Mouse (Mus musculus) MEL (cell line): ENCODE data around the gene Spred1. TPM values are rescaled to one million over a fixed set of nuclear protein-coding genes. Genes with fewer than 3 reads are reported as not detected.

Experiments used
- DNase-seq: peaks from one replicate; pipeline ENCODE4 v3.0.0; 2011; ENCODE audit warnings: low read depth, low spot score
- H3K27ac ChIP-seq: 2 replicates; pipeline ENCODE4 v1.5.1; 2012; ENCODE audit warnings: low read depth, mild to moderate bottlenecking, control low read depth, low read length, moderate library complexity; ENCODE audit not compliant: control insufficient read depth
- H3K27me3 ChIP-seq, 2 experiments: fragments of 150-350 bp in 1 of 2; sonication (generic) in 1 of 2; 2 replicates each; pipeline ENCODE4 v1.6.1; 2012; ENCODE audit warnings: low read length in 2 of 2, mild to moderate bottlenecking in 2 of 2, improper control_type of control experiment in 1 of 2, moderate library complexity in 1 of 2; ENCODE audit not compliant: insufficient read depth in 2 of 2, control insufficient read depth in 1 of 2
- H3K36me3 ChIP-seq, 2 experiments: 2 replicates each; pipeline ENCODE4 v1.6.1; 2012 to 2014; ENCODE audit warnings: low read length in 2 of 2, improper control_type of control experiment in 1 of 2, inconsistent platforms in 1 of 2, mild to moderate bottlenecking in 1 of 2; ENCODE audit not compliant: insufficient read depth in 2 of 2, control insufficient read depth in 1 of 2
- H3K4me1 ChIP-seq, 2 experiments: fragments of 150-350 bp in 1 of 2; sonication (generic) in 1 of 2; 2 replicates each; pipeline ENCODE4 v1.6.1; 2012; ENCODE audit warnings: low read length in 2 of 2, improper control_type of control experiment in 1 of 2, mild to moderate bottlenecking in 1 of 2; ENCODE audit not compliant: insufficient read depth in 2 of 2, control insufficient read depth in 1 of 2
- H3K4me3 ChIP-seq, 2 experiments: fragments of 150-350 bp in 1 of 2; sonication (generic) in 1 of 2; 2 replicates each; pipeline ENCODE4 v1.5.1; 2012; ENCODE audit warnings: low read depth in 2 of 2, low read length in 2 of 2, mild to moderate bottlenecking in 2 of 2, moderate library complexity in 2 of 2, control low read depth in 1 of 2, improper control_type of control experiment in 1 of 2; ENCODE audit not compliant: control insufficient read depth in 1 of 2, insufficient read depth in 1 of 2
- H3K79me2 ChIP-seq: 2 replicates; pipeline ENCODE4 v1.6.1; 2012; ENCODE audit warnings: mild to moderate bottlenecking, low read length, moderate library complexity; ENCODE audit not compliant: control insufficient read depth, poor library complexity, insufficient read depth
- H3K9ac ChIP-seq: 2 replicates; pipeline ENCODE4 v1.6.1; 2012; ENCODE audit warnings: low read depth, mild to moderate bottlenecking, control low read depth, low read length, moderate library complexity; ENCODE audit not compliant: control insufficient read depth, poor library complexity, severe bottlenecking
- H3K9me3 ChIP-seq: fragments of 150-350 bp; sonication (generic); replicated peaks from 2 replicates; pipeline ENCODE4 v1.6.1; 2012; ENCODE audit warnings: mild to moderate bottlenecking, low read length, improper control_type of control experiment, moderate library complexity; ENCODE audit not compliant: insufficient read depth
- BHLHE40 ChIP-seq: IDR thresholded peaks from 2 replicates; pipeline ENCODE4 v1.6.1; 2012; ENCODE audit warnings: low read depth, mild to moderate bottlenecking, inconsistent platforms, low read length, improper control_type of control experiment, borderline replicate concordance
- CHD1 ChIP-seq: IDR thresholded peaks from 2 replicates; pipeline ENCODE4 v1.6.1; 2012; ENCODE audit warnings: low read depth, mild to moderate bottlenecking, inconsistent platforms, low read length, improper control_type of control experiment
- CHD2 ChIP-seq: IDR thresholded peaks from 2 replicates; pipeline ENCODE4 v1.6.1; 2011; ENCODE audit warnings: low read length, improper control_type of control experiment
- CTCF ChIP-seq, 3 experiments: IDR thresholded peaks in 2 of 3; conservative IDR thresholded peaks in 1 of 3; 2 replicates each; pipeline ENCODE4 v1.5.1; 2011 to 2012; ENCODE audit warnings: low read length in 3 of 3, low read depth in 2 of 3, mild to moderate bottlenecking in 2 of 3, improper control_type of control experiment in 1 of 3, inconsistent platforms in 1 of 3, mixed read lengths in 1 of 3, moderate library complexity in 1 of 3; ENCODE audit not compliant: control insufficient read depth in 1 of 3, insufficient read depth in 1 of 3, poor library complexity in 1 of 3, severe bottlenecking in 1 of 3
- E2F4 ChIP-seq: IDR thresholded peaks from 2 replicates; pipeline ENCODE4 v1.6.1; 2011; ENCODE audit warnings: low read depth, low read length, improper control_type of control experiment, borderline replicate concordance
- ELF1 ChIP-seq: IDR thresholded peaks from 2 replicates; pipeline ENCODE4 v1.6.1; 2014; ENCODE audit warnings: low read depth, mild to moderate bottlenecking, inconsistent platforms, low read length, improper control_type of control experiment, moderate library complexity
- EP300 ChIP-seq, 2 experiments: IDR thresholded peaks; 2 replicates each; pipeline ENCODE4 v1.6.1; 2011; ENCODE audit warnings: improper control_type of control experiment in 2 of 2, low read length in 2 of 2, low read depth in 1 of 2, mild to moderate bottlenecking in 1 of 2
- GABPA ChIP-seq: IDR thresholded peaks from 2 replicates; pipeline ENCODE4 v1.6.1; 2012; ENCODE audit warnings: low read depth, mild to moderate bottlenecking, inconsistent platforms, low read length, improper control_type of control experiment, moderate library complexity
- HCFC1 ChIP-seq: IDR thresholded peaks from 2 replicates; pipeline ENCODE4 v1.6.1; 2012; ENCODE audit warnings: low read depth, mild to moderate bottlenecking, inconsistent platforms, low read length, improper control_type of control experiment, moderate library complexity
- MAFK ChIP-seq: IDR thresholded peaks from 2 replicates; pipeline ENCODE4 v1.6.1; 2011; ENCODE audit warnings: low read depth, mild to moderate bottlenecking, low read length, improper control_type of control experiment, borderline replicate concordance
- MAX ChIP-seq: IDR thresholded peaks from 2 replicates; pipeline ENCODE4 v1.6.1; 2011; ENCODE audit warnings: low read length, improper control_type of control experiment
- MAZ ChIP-seq: IDR thresholded peaks from 2 replicates; pipeline ENCODE4 v1.6.1; 2012; ENCODE audit warnings: low read depth, mild to moderate bottlenecking, inconsistent platforms, low read length, improper control_type of control experiment
- MEF2A ChIP-seq: IDR thresholded peaks from 2 replicates; pipeline ENCODE4 v1.6.1; 2014; ENCODE audit warnings: low read depth, mild to moderate bottlenecking, inconsistent platforms, low read length, improper control_type of control experiment; ENCODE audit not compliant: poor library complexity, insufficient replicate concordance, severe bottlenecking; ENCODE audit errors: extremely low read depth
- MXI1 ChIP-seq: IDR thresholded peaks from 2 replicates; pipeline ENCODE4 v1.6.1; 2011; ENCODE audit warnings: mild to moderate bottlenecking, low read depth, low read length, improper control_type of control experiment
- MYB ChIP-seq: IDR thresholded peaks from 2 replicates; pipeline ENCODE4 v1.6.1; 2011; ENCODE audit warnings: mild to moderate bottlenecking, low read depth, low read length, improper control_type of control experiment
- MYC ChIP-seq: IDR thresholded peaks from 2 replicates; pipeline ENCODE4 v1.6.1; 2011; ENCODE audit warnings: low read depth, mild to moderate bottlenecking, low read length, improper control_type of control experiment, moderate library complexity
- NRF1 ChIP-seq: IDR thresholded peaks from 2 replicates; pipeline ENCODE4 v1.6.1; 2014; ENCODE audit warnings: low read depth, mild to moderate bottlenecking, inconsistent platforms, low read length, improper control_type of control experiment, moderate library complexity; ENCODE audit not compliant: poor library complexity, insufficient read depth, severe bottlenecking
- SMC3 ChIP-seq: IDR thresholded peaks from 2 replicates; pipeline ENCODE4 v1.6.1; 2011; ENCODE audit warnings: low read depth, low read length, improper control_type of control experiment
- TAL1 ChIP-seq: IDR thresholded peaks from 2 replicates; pipeline ENCODE4 v1.6.1; 2012; ENCODE audit warnings: mild to moderate bottlenecking, inconsistent platforms, low read length, moderate library complexity, mixed read lengths
- TBP ChIP-seq: IDR thresholded peaks from 2 replicates; pipeline ENCODE4 v1.8.0; 2011; ENCODE audit warnings: low read depth, low read length, improper control_type of control experiment
- TCF12 ChIP-seq: IDR thresholded peaks from 2 replicates; pipeline ENCODE4 v1.6.1; 2014; ENCODE audit warnings: low read depth, mild to moderate bottlenecking, inconsistent platforms, low read length, improper control_type of control experiment, moderate library complexity
- UBTF ChIP-seq: IDR thresholded peaks from 2 replicates; pipeline ENCODE4 v1.6.1; 2012; ENCODE audit warnings: low read depth, mild to moderate bottlenecking, inconsistent platforms, low read length, improper control_type of control experiment, moderate library complexity, borderline replicate concordance; ENCODE audit not compliant: insufficient read depth
- USF1 ChIP-seq: IDR thresholded peaks from 2 replicates; pipeline ENCODE4 v1.6.1; 2014; ENCODE audit warnings: low read depth, mild to moderate bottlenecking, inconsistent platforms, low read length, improper control_type of control experiment, moderate library complexity
- USF2 ChIP-seq, 2 experiments: IDR thresholded peaks; 2 replicates each; pipeline ENCODE4 v1.6.1; 2011 to 2012; ENCODE audit warnings: improper control_type of control experiment in 2 of 2, low read length in 2 of 2, borderline replicate concordance in 1 of 2, inconsistent platforms in 1 of 2, low read depth in 1 of 2, mild to moderate bottlenecking in 1 of 2; ENCODE audit not compliant: insufficient read depth in 1 of 2
- ZC3H11A ChIP-seq: IDR thresholded peaks from 2 replicates; pipeline ENCODE4 v1.6.1; 2012; ENCODE audit warnings: low read depth, mild to moderate bottlenecking, inconsistent platforms, low read length, improper control_type of control experiment
- ZKSCAN1 ChIP-seq: IDR thresholded peaks from 2 replicates; pipeline ENCODE4 v1.6.1; 2012; ENCODE audit warnings: low read depth, mild to moderate bottlenecking, inconsistent platforms, low read length, improper control_type of control experiment, moderate library complexity
- ZMIZ1 ChIP-seq: IDR thresholded peaks from 2 replicates; pipeline ENCODE4 v1.6.1; 2012; ENCODE audit warnings: low read depth, mild to moderate bottlenecking, inconsistent platforms, low read length, improper control_type of control experiment, moderate library complexity
- polyA plus RNA-seq, 2 experiments: library from polyadenylated mRNA; stranded (reverse) in 1 of 2; unstranded in 1 of 2; fragments of >175 nt in 1 of 2; fragments of >200 nt in 1 of 2; gene quantifications; 2 replicates each; pipeline versions ENCODE4 v1.2.1 to v1.2.4; 2012; ENCODE audit warnings: low replicate concordance in 2 of 2, low read depth in 1 of 2; ENCODE audit not compliant: insufficient read length in 2 of 2, insufficient read depth in 1 of 2, missing spikeins in 1 of 2
- total RNA-seq: library from RNA; depleted of rRNA; stranded (reverse); fragments of 300-350 nt; gene quantifications from 2 replicates; pipeline ENCODE4 v1.2.3, GENCODE M21; 2012

Gene Spred1
- total and polyA plus RNA-seq, 3 experiments = 14.3 to 19.9 TPM; not detected in 1

GRCm38 (mm10) chr2:117086766-117087457 is 34.3 kb upstream of the Spred1 start:
- no peaks in the 10 kb centered on the region for H3K9me3 ChIP-seq

GRCm38 (mm10) chr2:117087458-117087820 is 33.7 kb upstream of the Spred1 start:
- Histone ChIP-seq H3K4me1 (peaks cover 1 to 3% of the 10 kb centered on the region in 2 experiments; a peak in 3 of 4 replicates), H3K36me3 (peaks cover 0 to 3% of the 10 kb centered on the region in 2 experiments; a peak in 2 of 4 replicates), H3K4me3 (no peak overlapping the region), H3K79me2 (no peaks in the 10 kb centered on the region), H3K9ac (no peak overlapping the region), H3K9me3 (no peaks in the 10 kb centered on the region), H3K27ac (no peak overlapping the region), H3K27me3 (no peaks in the 10 kb centered on the region; a peak in 1 of 4 replicates)
- DNase-seq = peak; percentile 13
- TF ChIP-seq GABPA (no peak), ZMIZ1 (no peak), ZKSCAN1 (no peak), HCFC1 (no peak), UBTF (no peak), CHD1 (no peak), SMC3 (no peak), EP300 (IDR thresholded peaks at IDR 0.05; ENCODE audit: low read depth in 1 of 2, low read length in 2 of 2) (no peak), MEF2A (no peak), CHD2 (no peak), NRF1 (no peak), TBP (no peak)

More at GRCm38 (mm10) chr2:117086766-117087457, 34.3 kb upstream of the Spred1 start:
- H3K9ac ChIP-seq = no peak overlapping the region
- H3K4me3 ChIP-seq = no peak overlapping the region
- H3K36me3 ChIP-seq = no peaks in the 10 kb centered on the region
- no peak overlapping the region for H3K27ac ChIP-seq
- no peaks in the 10 kb centered on the region; a peak in 1 of 4 replicates for H3K27me3 ChIP-seq
- no peaks in the 10 kb centered on the region for H3K79me2 ChIP-seq
- no peak for TF ChIP-seq E2F4
- TF ChIP-seq CHD1 = no peak
- no peak for TF ChIP-seq TCF12
- no peak for TF ChIP-seq ELF1
- TF ChIP-seq BHLHE40 = no peak
- no peak for TF ChIP-seq TBP
- no peak for TF ChIP-seq MYC
- no peak for TF ChIP-seq MEF2A
- no peak for TF ChIP-seq CTCF (IDR thresholded peaks at IDR 0.05 in 2 of 3, conservative IDR thresholded peaks at IDR 0.05 in 1 of 3; ENCODE audit: control insufficient read depth in 1 of 3, insufficient read depth in 1 of 3, low read depth in 2 of 3, low read length in 3 of 3, poor library complexity in 1 of 3, severe bottlenecking in 1 of 3)
- no peak for TF ChIP-seq USF2 (IDR thresholded peaks at IDR 0.05; ENCODE audit: borderline replicate concordance in 1 of 2, insufficient read depth in 1 of 2, low read depth in 1 of 2, low read length in 2 of 2)
- TF ChIP-seq MAZ = no peak
- no peak for TF ChIP-seq USF1
- no peak for TF ChIP-seq TAL1
- TF ChIP-seq UBTF = no peak
- no peak for TF ChIP-seq MXI1
- TF ChIP-seq MYB = no peak
- TF ChIP-seq ZC3H11A = no peak
- TF ChIP-seq MAFK = no peak
- no peak for TF ChIP-seq MAX
- no peak for DNase-seq
- H3K4me1 ChIP-seq = no peaks in the 10 kb centered on the region
